Mouse (Mus musculus): ENCODE results near the gene Tmem45b.
A peak's percentile ranks its signal among the peaks of the same experiment; 100 is the strongest.

Tmem45b gene

DNA sequence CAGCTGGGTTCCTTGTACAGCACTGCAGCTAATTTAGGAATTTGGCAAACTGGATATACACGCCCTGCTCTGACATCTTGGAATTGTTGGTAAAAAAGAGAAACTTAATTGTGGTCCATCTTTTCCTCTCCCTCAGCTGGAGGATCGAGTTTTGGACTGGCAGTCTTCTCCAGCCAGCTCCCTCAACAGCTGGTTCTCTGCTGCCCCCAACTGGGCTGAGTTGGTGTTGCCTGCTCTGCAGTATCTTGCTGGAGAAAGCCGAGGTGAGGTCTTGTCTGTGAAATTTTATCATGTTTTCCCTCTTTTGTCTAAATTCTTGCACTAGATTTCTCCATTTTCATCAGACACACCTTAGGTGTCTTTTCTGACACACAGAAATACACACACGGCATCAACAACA lies 63.8 kb downstream of the Tmem45b start:
- peak; percentile 78 for DNase-seq

DNA sequence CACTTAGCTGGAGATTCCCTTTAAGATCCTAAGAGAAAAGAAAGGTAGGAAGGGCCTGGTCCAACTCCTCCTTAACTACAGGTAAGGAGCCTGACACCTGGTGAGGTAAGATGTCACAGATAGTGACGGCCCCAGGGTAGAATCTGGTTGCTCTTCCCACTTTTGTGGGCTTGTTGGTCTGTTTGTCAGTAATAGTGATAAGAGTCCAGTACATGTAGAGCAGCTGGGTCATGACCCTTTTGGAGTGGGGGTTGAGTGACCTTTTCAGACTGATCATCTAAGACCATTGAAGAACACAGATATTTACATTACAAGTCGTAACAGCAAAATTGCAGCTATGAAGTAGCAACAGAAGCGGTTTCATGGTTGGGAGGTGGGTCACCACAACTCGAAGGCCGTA lies 77.1 kb downstream of the Tmem45b start:
- no peak for DNase-seq

DNA sequence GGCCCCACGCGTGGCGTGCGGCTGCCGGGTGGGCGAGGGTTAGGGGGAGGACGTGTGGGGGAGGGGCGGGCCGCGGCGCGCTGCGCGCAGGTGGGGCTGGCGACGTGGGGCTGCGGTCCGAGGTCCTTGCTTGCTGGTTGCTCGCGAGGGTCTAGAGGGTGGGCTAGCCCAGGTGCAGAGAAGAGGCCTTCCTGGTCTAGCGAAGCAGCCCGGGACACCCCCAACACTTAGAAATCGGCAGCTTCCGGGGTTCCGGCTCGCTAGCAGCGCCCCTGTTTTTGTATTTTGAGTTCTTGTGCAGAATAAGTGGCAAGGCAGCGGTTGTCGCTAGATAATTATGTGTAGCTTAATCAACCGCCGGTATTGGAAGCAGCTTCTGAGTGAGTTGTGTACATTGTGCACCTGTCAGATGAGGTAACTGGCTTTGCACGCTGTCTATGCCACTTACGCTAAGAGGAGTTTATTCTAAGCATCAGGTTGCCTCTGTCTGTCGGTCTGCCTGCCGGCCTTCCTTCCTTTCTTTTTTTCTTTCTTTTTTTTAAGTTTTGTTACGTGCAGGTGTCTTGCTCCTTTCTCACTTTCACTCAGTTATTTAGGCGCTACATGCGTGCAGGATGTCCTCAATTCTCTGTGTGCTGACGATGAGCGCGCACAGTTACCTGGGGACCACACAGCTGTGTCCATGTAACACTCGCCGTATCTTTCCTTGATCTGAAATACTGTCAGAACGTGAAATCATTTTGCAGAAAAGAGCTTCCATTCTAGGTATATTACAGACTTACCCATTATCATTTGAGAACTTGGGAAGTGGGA lies 77.7 kb downstream of the Tmem45b start:
- DNase-seq, result peak; percentile 15

DNA sequence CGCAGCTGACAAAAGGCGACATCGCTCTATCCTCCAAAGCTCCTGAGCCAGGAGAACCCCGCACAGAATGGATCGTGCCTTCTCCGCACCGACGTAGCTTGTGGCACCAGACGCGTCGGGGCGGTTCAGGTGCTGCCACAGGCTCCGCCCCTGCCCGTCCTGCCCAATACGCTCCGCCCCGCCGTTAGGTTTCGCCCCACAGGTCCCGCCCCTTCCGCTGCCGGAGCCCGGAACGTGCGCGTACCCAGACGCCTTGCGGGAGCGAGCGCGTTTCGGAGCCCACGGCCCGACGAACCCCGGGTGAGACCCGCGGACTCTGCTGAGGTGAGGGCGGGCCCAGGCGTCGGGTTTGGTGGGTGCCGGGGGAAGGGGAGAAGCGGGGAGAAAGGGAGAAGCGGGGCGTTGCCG lies 78.3 kb downstream of the Tmem45b start, which contains the start of gene Nfrkb:
Nfrkb (plus strand) TSS at position 246 of the 408 bp plus-strand sequence.
- peak; percentile 97 for DNase-seq

DNA sequence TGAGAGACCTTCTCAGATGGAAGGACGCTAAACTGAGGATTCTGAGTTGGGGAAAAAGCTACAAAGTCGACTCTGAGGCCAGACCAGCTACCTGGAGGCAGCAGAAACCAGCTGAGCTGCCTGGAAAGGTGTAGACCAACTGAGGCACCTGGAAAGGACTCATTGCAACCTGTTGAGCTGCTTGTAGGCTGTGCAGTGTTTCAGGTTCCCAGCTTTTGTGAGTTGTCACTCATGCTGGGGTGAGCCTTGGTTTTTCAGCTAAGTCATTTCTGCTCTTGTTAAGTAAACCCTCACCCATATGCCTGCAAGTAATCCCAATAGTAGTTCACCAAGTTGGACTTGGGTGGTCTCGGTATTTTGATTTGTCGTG lies 78.8 kb downstream of the Tmem45b start:
- DNase-seq, result no peak

DNA sequence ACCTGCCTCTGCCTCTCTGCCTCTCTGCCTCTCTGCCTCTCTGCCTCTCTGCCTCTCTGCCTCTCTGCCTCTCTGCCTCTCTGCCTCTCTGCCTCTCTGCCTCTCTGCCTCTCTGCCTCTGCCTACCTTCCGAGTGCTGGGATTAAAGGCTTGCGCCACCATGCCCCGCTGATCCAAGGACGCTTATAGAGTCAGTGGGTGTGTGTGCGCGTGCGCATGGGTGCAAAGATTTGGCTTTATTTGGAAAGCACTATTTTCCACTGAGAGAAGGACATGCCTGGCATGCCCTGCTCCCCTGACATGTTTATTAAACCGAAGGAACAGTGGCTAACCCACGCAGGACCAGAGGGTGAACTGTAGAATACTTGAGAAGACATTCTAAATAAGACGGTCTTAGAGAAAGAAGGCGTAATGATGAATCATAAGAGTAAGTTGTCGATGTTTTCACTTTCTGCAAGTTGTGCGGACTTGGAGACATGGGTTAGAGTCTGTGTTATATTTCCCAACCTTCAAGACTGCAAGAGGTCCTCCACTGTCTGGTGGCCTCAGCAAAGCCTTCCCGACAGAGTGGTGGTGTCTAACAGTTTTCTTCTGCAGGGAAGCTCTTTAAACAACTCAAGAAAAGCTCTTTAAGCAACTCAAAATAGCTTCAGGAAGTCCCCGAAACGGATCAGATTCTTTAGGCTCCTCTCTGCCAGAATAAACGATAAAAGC lies 79.3 kb downstream of the Tmem45b start:
- no peak for DNase-seq

DNA sequence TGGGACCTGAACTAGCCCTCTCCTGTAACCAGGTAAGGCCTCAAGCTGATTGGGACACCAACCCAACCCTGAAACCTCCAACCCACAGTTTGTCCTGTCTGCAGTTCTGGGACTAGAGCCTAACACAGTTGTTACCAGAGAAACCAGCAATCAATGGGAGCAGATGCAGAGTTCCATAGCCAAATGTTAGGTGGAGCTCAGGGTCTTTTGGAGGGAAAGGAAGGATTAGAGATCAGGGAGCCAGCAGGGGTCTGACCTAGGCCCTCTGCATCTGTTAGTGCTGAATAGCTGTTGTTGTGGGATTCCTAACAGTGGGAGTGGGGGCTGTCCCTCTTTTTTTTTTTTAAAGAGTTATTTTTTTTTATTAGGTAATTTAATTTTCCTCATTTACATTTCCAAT lies 87.6 kb downstream of the Tmem45b start:
- DNase-seq, result no peak
